Mouse (Mus musculus) stomach, postnatal 0 days (tissue): Measurements from ENCODE around the gene Ctsf. TPM values are rescaled to one million over a fixed set of nuclear protein-coding genes. Genes with fewer than 3 reads are reported as not detected.
A peak's percentile ranks its signal among the peaks of the same experiment; 100 is the strongest.

Source experiments
- ATAC-seq: fragments of 200-750 bp; cut with Nextera tagmentation; 2 replicates; pipeline ENCODE4 v1.8.0; 2017; ENCODE audit not compliant: low FRiP score, low TSS enrichment
- DNase-seq: peaks from one replicate; pipeline ENCODE4 v3.0.0-alpha.2; 2016; ENCODE audit warnings: low spot score
- H3K27ac ChIP-seq: fragments of 300-500 bp; sonication (generic); replicated peaks from 2 replicates; pipeline ENCODE4 v1.5.1; 2014; ENCODE audit warnings: mild to moderate bottlenecking, control low read depth
- H3K27me3 ChIP-seq: fragments of 300-500 bp; sonication (generic); 2 replicates; pipeline ENCODE4 v1.6.1; 2014; ENCODE audit warnings: low read length; ENCODE audit not compliant: control insufficient read depth, insufficient read depth
- H3K36me3 ChIP-seq: fragments of 300-500 bp; sonication (generic); 2 replicates; pipeline ENCODE4 v1.6.1; 2014; ENCODE audit warnings: low read length, mixed read lengths; ENCODE audit not compliant: control insufficient read depth, insufficient read depth
- H3K4me1 ChIP-seq: fragments of 300-500 bp; sonication (generic); replicated peaks from 2 replicates; pipeline ENCODE4 v1.6.1; 2014; ENCODE audit warnings: antibody characterized with exemption; ENCODE audit not compliant: control insufficient read depth, insufficient read depth
- H3K4me2 ChIP-seq: fragments of 300-500 bp; sonication (generic); replicated peaks from 2 replicates; pipeline ENCODE4 v1.6.1; 2014; ENCODE audit warnings: low read depth, mild to moderate bottlenecking, control low read depth, moderate library complexity
- H3K4me3 ChIP-seq: fragments of 300-500 bp; sonication (generic); 2 replicates; pipeline ENCODE4 v1.5.1; 2014; ENCODE audit warnings: low read depth, low read length, control low read depth
- H3K9ac ChIP-seq: fragments of 300-500 bp; sonication (generic); 2 replicates; pipeline ENCODE4 v1.6.1; 2014; ENCODE audit warnings: mild to moderate bottlenecking, low read length, control low read depth, mixed read lengths
- H3K9me3 ChIP-seq: fragments of 300-500 bp; sonication (generic); 2 replicates; pipeline ENCODE4 v1.6.1; 2016; ENCODE audit warnings: low read length; ENCODE audit not compliant: control insufficient read depth
- CTCF ChIP-seq: IDR thresholded peaks from 2 replicates; pipeline ENCODE4 v1.5.1; 2016; ENCODE audit warnings: antibody characterized with exemption, low read depth, mild to moderate bottlenecking, moderate library complexity
- EP300 ChIP-seq: optimal IDR thresholded peaks from 2 replicates; pipeline ENCODE3; 2016; ENCODE audit warnings: antibody characterized with exemption
- WGBS: fragments of 180-500 bp; shearing (Covaris S2); extraction: QIAGEN DNeasy Blood & Tissue Kit; methylation state at CpG from one replicate; pipeline ENCODE4 v1.1.7; 2014; 5-methylcytosine and 5-hydroxymethylcytosine counted together
- polyA plus RNA-seq: library from polyadenylated mRNA; unstranded; fragments of >200 nt; fragmentation: Nextera tagmentation; extraction: Ambion mirVana; gene quantifications from 2 replicates; pipeline ENCODE4 v1.2.1, GENCODE M21; 2015

The Ctsf gene
- polyA plus RNA-seq, 1 experiment from 2014 or later = 24.1 TPM

DNA sequence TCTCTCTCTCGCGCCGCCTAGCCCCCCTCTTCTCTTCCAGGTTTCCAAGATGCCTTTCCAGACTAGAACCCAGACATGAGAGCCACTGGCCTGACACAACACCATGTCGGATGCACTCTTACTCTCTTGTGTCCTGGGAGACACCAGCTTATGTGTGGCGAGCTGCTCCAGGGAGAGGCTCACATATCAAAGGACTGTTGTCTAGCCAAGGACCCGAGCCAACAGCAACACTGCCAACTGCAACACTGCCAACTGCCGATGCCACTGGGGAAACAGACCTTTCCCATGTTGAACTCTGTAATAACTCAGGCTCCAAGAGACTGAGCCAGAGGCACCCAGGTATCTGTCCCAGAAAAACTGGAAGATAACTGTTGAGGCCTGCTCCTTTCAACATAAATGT is 25.8 kb upstream of the Ctsf start:
- Histone ChIP-seq H3K36me3 (peaks cover 8% of the 10 kb centered on the region; the same call in 1 of the 2 replicates), H3K4me1 (no peaks in the 10 kb centered on the region), H3K9me3 (no peaks in the 10 kb centered on the region), H3K27me3 (no peaks in the 10 kb centered on the region), H3K9ac (no peak overlapping the region), H3K27ac (no peak overlapping the region), H3K4me3 (no peak overlapping the region), H3K4me2 (no peak overlapping the region)
- TF ChIP-seq EP300 = no peak
- no peak for TF ChIP-seq CTCF
- no peak for ATAC-seq
- no peak for DNase-seq
- WGBS = 58% methylated on average over 7 of the region's 7 CpGs

DNA sequence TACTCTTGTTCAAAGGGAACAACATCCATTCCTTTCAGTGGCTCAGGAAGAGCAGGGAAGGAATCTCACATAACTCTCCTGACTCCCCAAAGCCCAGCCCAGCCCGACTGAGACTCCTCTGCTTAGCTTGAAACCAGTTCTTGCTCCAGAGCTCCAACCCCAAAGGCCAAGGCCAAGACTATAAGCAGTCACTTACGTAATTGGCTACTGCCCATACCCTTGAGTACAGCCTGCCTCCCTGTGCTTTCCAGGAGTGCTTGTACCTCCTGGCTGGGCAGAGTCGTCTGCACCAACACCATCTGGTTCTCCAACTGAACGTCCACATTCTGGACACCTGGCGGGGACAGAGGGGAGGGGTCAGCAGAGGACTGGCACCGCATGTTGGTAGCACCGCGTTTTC is 21.0 kb upstream of the Ctsf start:
- Histone ChIP-seq H3K36me3 (no peaks in the 10 kb centered on the region; the same call in 1 of the 2 replicates), H3K4me3 (no peak overlapping the region), H3K4me2 (no peak overlapping the region), H3K9me3 (no peaks in the 10 kb centered on the region), H3K27me3 (no peaks in the 10 kb centered on the region), H3K9ac (no peak overlapping the region), H3K27ac (no peak overlapping the region), H3K4me1 (no peaks in the 10 kb centered on the region)
- TF ChIP-seq EP300 (no peak), CTCF (no peak)
- WGBS = 87% methylated on average over 8 of the region's 8 CpGs
- no peak for ATAC-seq
- DNase-seq = no peak

DNA sequence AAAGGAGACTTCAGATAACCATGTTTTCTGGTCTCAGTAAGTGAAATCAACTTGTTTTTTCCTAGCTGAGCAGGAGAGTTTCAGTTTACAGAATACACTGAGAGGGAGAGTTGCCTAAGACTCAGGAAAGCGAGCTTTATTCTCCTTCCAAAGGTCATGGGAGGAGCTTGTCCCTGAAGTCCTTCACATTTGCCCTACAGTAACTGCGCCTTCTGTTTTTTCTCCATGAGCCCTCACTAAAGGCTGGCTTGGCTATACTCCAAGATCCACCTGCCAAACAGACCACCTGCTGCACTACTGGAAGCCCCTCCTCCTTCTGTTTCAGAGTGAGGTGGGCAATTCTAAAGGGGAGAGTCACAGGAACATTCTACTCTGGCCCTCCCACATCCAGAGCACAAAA is 18.8 kb upstream of the Ctsf start:
- DNase-seq (no peak), ATAC-seq (no peak)
- no peaks in the 10 kb centered on the region for H3K27me3 ChIP-seq
- no peaks in the 10 kb centered on the region for H3K9me3 ChIP-seq
- no peak for TF ChIP-seq CTCF
- TF ChIP-seq EP300 = no peak
- no peak overlapping the region for H3K4me3 ChIP-seq
- no peaks in the 10 kb centered on the region; the same call in 1 of the 2 replicates for H3K36me3 ChIP-seq
- 54% methylated on average over 2 of the region's 2 CpGs for WGBS
- H3K4me2 ChIP-seq = no peak overlapping the region
- no peak overlapping the region for H3K9ac ChIP-seq
- no peak overlapping the region for H3K27ac ChIP-seq
- H3K4me1 ChIP-seq = no peaks in the 10 kb centered on the region; the same call in 1 of the 2 replicates

DNA sequence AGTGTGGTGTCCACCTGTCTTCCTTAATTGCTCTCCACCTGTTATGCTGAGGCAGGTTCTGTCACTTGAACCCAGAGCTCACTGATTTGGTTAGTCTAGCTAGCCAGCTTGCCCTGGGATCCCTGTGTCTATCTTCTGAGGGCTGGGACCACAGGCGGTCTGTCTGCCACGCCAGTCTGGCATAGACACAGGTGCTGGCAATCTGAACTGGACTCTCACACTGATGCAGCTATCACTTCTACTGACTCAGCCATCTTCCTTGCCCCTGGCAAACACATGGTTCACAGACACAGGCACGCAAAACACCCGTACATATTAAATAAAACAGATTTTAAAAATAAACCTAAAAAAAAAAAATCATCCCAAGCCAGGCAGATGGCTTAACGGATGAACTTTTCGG is 17.9 kb upstream of the Ctsf start:
- no peak for ATAC-seq

GRCm38 (mm10) chr19:4838526-4839140 is 16.3 kb upstream of the Ctsf start:
- ATAC-seq (peak; percentile 3; the same call in 1 of the 2 replicates), DNase-seq (no peak)
- Histone ChIP-seq H3K36me3 (no peaks in the 10 kb centered on the region), H3K4me2 (peak overlapping the region; percentile 95), H3K4me3 (peak overlapping the region; percentile 63), H3K9me3 (no peaks in the 10 kb centered on the region), H3K4me1 (no peaks in the 10 kb centered on the region; the same call in 1 of the 2 replicates), H3K27ac (peak overlapping the region; percentile 49), H3K27me3 (0 out of 2 replicates have a peak, but pooled peaks cover 3% of the 10 kb centered on the region), H3K9ac (peak overlapping the region; percentile 73)
- 23% methylated on average over 10 of the region's 10 CpGs for WGBS
- no peak for TF ChIP-seq EP300
- no peak for TF ChIP-seq CTCF

More for the DNA sequence above, 17.9 kb upstream of the Ctsf start:
- 0 out of 2 replicates have a peak, but pooled peaks cover 2% of the 10 kb centered on the region for H3K27me3 ChIP-seq
- WGBS = 89% methylated on average over 6 of the region's 6 CpGs
- H3K4me2 ChIP-seq = no peak overlapping the region
- H3K27ac ChIP-seq = no peak overlapping the region
- H3K36me3 ChIP-seq = no peaks in the 10 kb centered on the region; the same call in 1 of the 2 replicates
- no peaks in the 10 kb centered on the region for H3K9me3 ChIP-seq
- no peak overlapping the region for H3K4me3 ChIP-seq
- no peak overlapping the region for H3K9ac ChIP-seq
- no peaks in the 10 kb centered on the region; the same call in 1 of the 2 replicates for H3K4me1 ChIP-seq
- TF ChIP-seq EP300 (no peak), CTCF (no peak)
- DNase-seq = no peak

- peak within 1 kb of the TSS; percentile 49 for H3K27ac ChIP-seq
- H3K4me3 ChIP-seq = peak within 1 kb of the TSS; percentile 63
- H3K27me3 ChIP-seq = 0 out of 2 replicates have a peak, but pooled peaks cover 3% of the 10 kb centered on the region
- under 1% methylated on average over 25 of the region's 25 CpGs for WGBS
- DNase-seq = peak; percentile 97
- no peak for TF ChIP-seq EP300
- no peak; the same call in 1 of the 2 replicates for TF ChIP-seq CTCF
- H3K4me2 ChIP-seq = peak within 1 kb of the TSS; percentile 95
- H3K9ac ChIP-seq = peak within 1 kb of the TSS; percentile 73
- no peaks in the 10 kb centered on the region for H3K9me3 ChIP-seq
- no peaks in the 10 kb centered on the region; the same call in 1 of the 2 replicates for H3K4me1 ChIP-seq
- ATAC-seq = peak; percentile 97
- no peaks in the 10 kb centered on the region for H3K36me3 ChIP-seq
Observed at GRCm38 (mm10) chr19:4839149-4839548, 15.8 kb upstream of the Ctsf start, which contains the start of the genes Ccs and Ccdc87. Ccs (minus strand) TSS chr19:4839332. Ccdc87 (plus strand) TSS chr19:4839366.
